Mouse (Mus musculus) ES-E14 (cell line): ENCODE results near the gene Bmp7. TPM values are rescaled to one million over a fixed set of nuclear protein-coding genes. Genes with fewer than 3 reads are reported as not detected.

Experiments used
- DNase-seq: peaks from one replicate; pipeline ENCODE4 v3.0.0-alpha.2; 2013; ENCODE audit warnings: low read depth, low spot score
- H3K27ac ChIP-seq: 2 replicates; pipeline ENCODE4 v1.5.1; 2012; ENCODE audit warnings: low read depth, mild to moderate bottlenecking, low read length, moderate library complexity, mixed read lengths; ENCODE audit not compliant: poor library complexity, insufficient read depth, severe bottlenecking
- H3K36me3 ChIP-seq: 2 replicates; pipeline ENCODE4 v1.6.1; 2012; ENCODE audit warnings: mild to moderate bottlenecking, low read length, moderate library complexity, mixed read lengths; ENCODE audit not compliant: control insufficient read depth, poor library complexity, insufficient read depth, severe bottlenecking
- H3K4me1 ChIP-seq, 2 experiments: fragments of 150-350 bp in 1 of 2; sonication (generic) in 1 of 2; 2 replicates each; pipeline ENCODE4 v1.6.1; 2012; ENCODE audit warnings: low read length in 2 of 2, mild to moderate bottlenecking in 1 of 2, mixed read lengths in 1 of 2; ENCODE audit not compliant: control insufficient read depth in 2 of 2, insufficient read depth in 2 of 2, poor library complexity in 1 of 2
- H3K4me3 ChIP-seq, 2 experiments: fragments of 150-350 bp in 1 of 2; sonication (generic) in 1 of 2; 2 replicates each; pipeline ENCODE4 v1.5.1; 2012; ENCODE audit warnings: low read length in 2 of 2, low read depth in 1 of 2, mild to moderate bottlenecking in 1 of 2, mixed read lengths in 1 of 2; ENCODE audit not compliant: insufficient read depth in 1 of 2, poor library complexity in 1 of 2, severe bottlenecking in 1 of 2
- H3K9ac ChIP-seq: 2 replicates; pipeline ENCODE4 v1.6.1; 2012; ENCODE audit warnings: low read depth, mild to moderate bottlenecking, low read length, mixed read lengths; ENCODE audit not compliant: poor library complexity, insufficient read depth, severe bottlenecking
- H3K9me3 ChIP-seq: fragments of 150-350 bp; sonication (generic); 2 replicates; pipeline ENCODE4 v1.6.1; 2012; ENCODE audit warnings: low read depth, mild to moderate bottlenecking, low read length; ENCODE audit not compliant: control insufficient read depth, insufficient read depth
- CHD2 ChIP-seq: IDR thresholded peaks from 2 replicates; pipeline ENCODE4 v1.6.1; 2014; ENCODE audit warnings: mild to moderate bottlenecking, low read depth, low read length, inconsistent platforms
- HCFC1 ChIP-seq: IDR thresholded peaks from 2 replicates; pipeline ENCODE4 v1.6.1; 2012; ENCODE audit warnings: low read length, inconsistent platforms, borderline replicate concordance; ENCODE audit not compliant: insufficient read depth
- MAFK ChIP-seq: IDR thresholded peaks from 2 replicates; pipeline ENCODE4 v1.6.1; 2014; ENCODE audit warnings: mild to moderate bottlenecking, low read depth, low read length, inconsistent platforms; ENCODE audit not compliant: insufficient read depth
- ZC3H11A ChIP-seq: IDR thresholded peaks from 2 replicates; pipeline ENCODE4 v1.6.1; 2012; ENCODE audit warnings: low read depth, mild to moderate bottlenecking, inconsistent platforms, low read length, borderline replicate concordance
- ZNF384 ChIP-seq: IDR thresholded peaks from 2 replicates; pipeline ENCODE4 v1.6.1; 2012; ENCODE audit warnings: low read depth, low read length, inconsistent platforms
- in situ Hi-C, 2 experiments: fragments of 600-800 bp; cut with MboI; formaldehyde crosslinking; loops; one replicate each; pipeline ENCODE4 v1.15.1; 2025; ENCODE audit warnings: low sequenced_read_pairs in 2 of 2, inconsistent platforms in 1 of 2; ENCODE audit not compliant: unreplicated experiment in 2 of 2
- total RNA-seq: library from RNA; depleted of rRNA; stranded (reverse); fragments of 300-350 nt; gene quantifications from 2 replicates; pipeline ENCODE4 v1.2.3, GENCODE M21; 2012

Bmp7 gene
- total RNA-seq, 1 experiment, result 1.4 TPM

- no peaks in the 10 kb centered on the region for H3K36me3 ChIP-seq
- H3K9me3 ChIP-seq, result no peaks in the 10 kb centered on the region
- TF ChIP-seq MAFK (no peak), ZC3H11A (no peak), CHD2 (no peak), ZNF384 (no peak), HCFC1 (no peak)
- in situ Hi-C loops, result no loop called here
- peaks cover 0 to 7% of the 10 kb centered on the region in 2 experiments; a peak in 1 of 4 replicates for H3K4me1 ChIP-seq
- peak within 1 kb of the TSS; percentile 10 to 42; a peak in 2 of 4 replicates for H3K4me3 ChIP-seq
- DNase-seq, result peak; percentile 47
- peak within 1 kb of the TSS; percentile 43 for H3K9ac ChIP-seq
- no peak within 1 kb of the TSS for H3K27ac ChIP-seq
Observed at GRCm38 (mm10) chr2:172977409-172978130, 37.4 kb upstream of the Bmp7 start, which contains the start of gene Spo11. TSS of gene Spo11 (plus strand) at chr2:172977700.

GRCm38 (mm10) chr2:172976661-172977238, 36.6 kb upstream of the Bmp7 start:
- no peak for DNase-seq
- TF ChIP-seq MAFK (no peak), CHD2 (no peak), HCFC1 (no peak), ZC3H11A (no peak), ZNF384 (no peak)
- Histone ChIP-seq H3K4me1 (peaks cover 0 to 7% of the 10 kb centered on the region in 2 experiments; a peak in 1 of 4 replicates), H3K9ac (no peak overlapping the region), H3K9me3 (no peaks in the 10 kb centered on the region), H3K36me3 (no peaks in the 10 kb centered on the region), H3K27ac (no peak overlapping the region), H3K4me3 (no peak overlapping the region)
- in situ Hi-C loops, result no loop called here

- Histone ChIP-seq H3K4me1 (peaks cover 0 to 7% of the 10 kb centered on the region in 2 experiments; a peak in 1 of 4 replicates), H3K9me3 (no peaks in the 10 kb centered on the region), H3K4me3 (no peak overlapping the region), H3K36me3 (no peaks in the 10 kb centered on the region), H3K27ac (no peak overlapping the region), H3K9ac (no peak overlapping the region)
- in situ Hi-C loops, result no loop called here
- DNase-seq, result no peak
- TF ChIP-seq ZC3H11A (no peak), MAFK (no peak), CHD2 (no peak), HCFC1 (no peak), ZNF384 (no peak)
Observed at GRCm38 (mm10) chr2:172975159-172975558, 35.0 kb upstream of the Bmp7 start.

- peaks cover 0 to 7% of the 10 kb centered on the region in 2 experiments; a peak in 1 of 4 replicates for H3K4me1 ChIP-seq
- in situ Hi-C loops, result no loop called here
- no peaks in the 10 kb centered on the region for H3K36me3 ChIP-seq
- no peak overlapping the region for H3K27ac ChIP-seq
- no peak overlapping the region for H3K4me3 ChIP-seq
- DNase-seq, result no peak
- TF ChIP-seq HCFC1, result no peak
- TF ChIP-seq ZC3H11A, result no peak
- TF ChIP-seq MAFK, result no peak
- TF ChIP-seq CHD2, result no peak
- TF ChIP-seq ZNF384, result no peak
- no peak overlapping the region for H3K9ac ChIP-seq
- H3K9me3 ChIP-seq, result no peaks in the 10 kb centered on the region
Observed at GRCm38 (mm10) chr2:172974701-172975100, 34.6 kb upstream of the Bmp7 start.
